Mouse (Mus musculus) retina, adult 2 months (tissue): ENCODE measurements around the gene Ptk7.
A peak's percentile ranks its signal among the peaks of the same experiment; 100 is the strongest.
"Not testable (repeated sequence)": the region's sequence is repeated elsewhere in the genome, so short reads cannot be mapped to it uniquely, and the experiment has no call there.

Experiments used
- DNase-seq: peaks from one replicate; pipeline ENCODE4 v3.0.0-alpha.2; 2012; ENCODE audit warnings: low read depth, low spot score

Ptk7 gene

DNA sequence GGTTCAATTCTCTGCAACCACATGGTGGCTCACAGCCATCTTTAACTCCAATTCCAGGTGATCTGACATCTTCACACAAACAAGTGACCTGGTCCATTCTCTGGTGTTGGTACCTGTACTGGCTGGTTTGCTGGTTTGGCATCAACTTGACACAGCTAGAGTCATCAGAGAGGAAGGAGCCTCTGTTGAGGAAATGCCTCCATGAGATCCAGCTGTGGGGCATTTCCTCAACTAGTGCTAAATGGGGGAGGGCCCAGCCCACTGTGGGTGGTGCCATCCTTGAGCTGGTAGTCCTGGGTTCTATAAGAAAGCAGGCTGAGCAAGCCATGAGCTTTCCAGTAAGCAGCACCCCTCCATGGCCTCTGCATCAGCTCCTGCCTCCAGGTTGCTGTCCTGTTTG lies 72.0 kb downstream of the Ptk7 start:
- DNase-seq = not testable (repeated sequence)

DNA sequence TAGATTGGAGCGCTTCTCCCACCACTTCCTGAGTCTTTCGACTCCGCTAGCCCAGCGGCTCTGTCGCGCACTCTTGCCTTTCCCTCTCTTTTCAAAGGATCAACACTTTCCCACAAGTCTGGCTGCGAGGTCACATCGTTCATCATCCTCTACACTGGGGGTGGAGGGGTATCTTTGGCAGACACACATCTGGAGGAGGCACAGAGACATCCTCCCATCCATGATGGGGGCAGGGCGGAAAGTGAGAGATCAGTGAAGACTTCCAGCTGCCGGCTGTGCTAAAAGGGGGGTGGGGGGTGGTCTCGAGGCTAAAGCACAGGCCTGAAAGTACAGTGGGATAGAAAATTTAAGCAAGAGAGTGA lies 72.7 kb downstream of the Ptk7 start:
- DNase-seq = no peak

GRCm38 (mm10) chr17:46555673-46556583 lies 73.4 kb downstream of the Ptk7 start, which contains the start of gene Srf:
Srf (minus strand) TSS chr17:46556175.
- peak; percentile 86 for DNase-seq

GRCm38 (mm10) chr17:46554977-46555672 lies 74.2 kb downstream of the Ptk7 start:
- no peak for DNase-seq

DNA sequence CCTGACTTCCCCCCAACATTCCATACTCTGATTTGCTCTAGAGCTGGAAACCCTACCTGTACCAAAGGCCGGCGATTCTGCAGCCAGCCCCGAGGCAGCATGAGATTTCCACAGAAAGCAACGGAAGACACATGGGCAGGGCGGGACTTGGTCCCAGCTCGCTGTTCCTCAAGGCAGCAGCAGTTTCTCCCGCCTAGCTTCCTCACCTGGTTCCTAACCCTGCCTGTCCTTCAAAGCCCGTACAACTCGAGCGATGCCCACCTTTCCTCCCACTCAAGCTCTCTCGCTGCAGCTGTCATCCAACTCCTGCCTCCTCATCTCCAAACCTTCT lies 74.7 kb downstream of the Ptk7 start:
- no peak for DNase-seq

DNA sequence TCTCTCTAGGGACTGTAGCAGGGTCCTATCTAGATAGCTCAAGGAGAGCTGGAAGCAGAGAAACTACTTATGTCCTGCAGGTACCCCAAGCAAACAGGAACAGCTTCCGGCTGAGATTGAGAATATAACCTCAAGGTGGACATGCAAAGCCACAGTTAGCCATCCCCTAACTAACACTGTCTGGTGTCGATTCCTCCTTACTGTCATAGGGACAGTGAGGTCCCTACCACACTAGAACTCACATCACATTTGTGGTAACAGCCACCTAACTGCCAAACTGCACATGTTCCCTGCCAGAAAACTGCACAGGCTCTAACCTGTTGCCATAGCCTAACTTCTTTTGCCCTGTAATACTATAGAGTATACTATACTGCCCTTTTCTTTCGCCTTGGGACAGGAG lies 75.4 kb downstream of the Ptk7 start:
- DNase-seq = no peak

DNA sequence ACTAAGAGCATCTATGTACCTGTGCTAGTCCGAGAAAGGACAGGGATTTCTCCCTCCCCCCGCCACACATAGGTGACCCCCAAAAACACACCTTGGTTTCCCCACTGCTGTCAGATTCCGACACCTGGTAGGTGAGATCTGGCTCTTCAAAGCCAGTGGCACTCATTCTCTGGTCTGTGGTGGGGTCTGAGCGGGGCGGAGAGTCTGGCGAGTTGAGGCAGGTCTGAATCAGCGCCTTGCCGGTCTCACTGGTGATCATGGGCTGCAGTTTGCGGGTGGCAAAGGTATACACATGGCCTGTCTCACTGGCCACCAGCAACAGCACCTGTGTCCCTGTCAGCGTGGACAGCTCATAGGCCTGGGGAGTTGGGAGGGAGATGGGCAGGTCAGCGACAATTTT lies 75.8 kb downstream of the Ptk7 start:
- no peak for DNase-seq

- DNase-seq = peak; percentile 83
Observed at GRCm38 (mm10) chr17:46552841-46553423, 76.4 kb downstream of the Ptk7 start.

DNA sequence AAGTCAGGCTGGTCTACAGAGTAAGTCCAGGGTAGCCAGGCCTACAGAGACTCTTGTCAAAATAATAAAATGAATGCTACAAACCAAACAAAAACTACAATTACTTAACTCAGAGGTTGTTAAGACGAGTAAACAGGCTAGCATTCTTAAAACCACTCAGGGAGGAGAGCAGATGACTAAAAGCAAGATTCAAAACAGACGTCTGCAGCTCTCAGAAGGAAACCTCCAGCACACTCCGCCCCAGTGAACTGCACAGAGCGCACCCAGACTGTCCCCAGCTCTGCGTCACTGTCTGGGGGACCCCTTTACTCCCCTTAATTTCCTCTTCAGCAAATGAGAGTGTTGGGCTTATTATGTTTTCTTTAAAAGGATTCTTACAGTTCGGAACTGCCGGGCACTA lies 77.2 kb downstream of the Ptk7 start:
- DNase-seq = no peak

DNA sequence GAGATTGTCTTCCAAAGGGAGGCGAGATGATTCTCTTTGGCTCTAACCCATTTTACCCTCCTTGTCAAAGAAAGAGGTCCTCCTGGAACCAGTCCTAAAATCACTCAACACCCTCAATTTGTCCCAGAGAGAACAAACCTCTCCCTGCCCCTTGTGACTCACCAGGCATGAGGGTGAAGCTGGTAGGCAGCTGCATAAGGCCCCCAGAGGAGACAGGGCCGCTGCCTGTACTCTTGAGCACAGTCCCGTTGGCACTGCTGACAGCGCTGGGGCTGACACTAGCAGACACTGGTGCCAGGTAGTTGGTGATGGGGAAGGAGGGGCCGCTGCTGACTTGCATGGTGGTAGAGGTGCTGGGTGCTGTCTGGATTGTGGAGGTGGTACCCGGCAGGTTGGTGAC lies 77.9 kb downstream of the Ptk7 start:
- no peak for DNase-seq

- DNase-seq = no peak
Observed at GRCm38 (mm10) chr17:46550904-46551303, 78.4 kb downstream of the Ptk7 start.

- no peak for DNase-seq
Observed at GRCm38 (mm10) chr17:46549642-46550041, 79.7 kb downstream of the Ptk7 start.

DNA sequence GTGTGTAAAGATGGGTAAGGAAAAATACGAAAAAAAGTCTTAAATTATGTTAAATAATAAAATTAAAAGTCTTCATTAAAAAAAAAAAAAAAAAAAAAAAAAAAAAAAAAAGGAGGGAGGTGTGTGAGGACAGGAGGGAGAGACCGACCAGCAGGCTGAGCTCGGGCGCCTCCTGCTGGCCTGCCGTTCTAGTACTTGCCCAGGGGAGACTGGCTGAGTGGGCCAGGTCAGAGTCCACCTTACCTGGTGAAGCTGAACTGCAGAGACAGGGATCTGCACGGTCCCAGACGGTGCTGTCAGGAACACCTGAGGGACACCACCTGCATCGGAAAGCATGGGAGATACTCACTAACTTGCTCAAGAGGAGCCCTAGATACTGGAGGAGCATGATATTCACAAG lies 80.1 kb downstream of the Ptk7 start:
- DNase-seq = no peak

- DNase-seq = no peak
Observed at GRCm38 (mm10) chr17:46548741-46549140, 80.6 kb downstream of the Ptk7 start.

- no peak for DNase-seq
Observed at GRCm38 (mm10) chr17:46547923-46548322, 81.4 kb downstream of the Ptk7 start.

- DNase-seq = no peak
Observed at GRCm38 (mm10) chr17:46546995-46547394, 82.3 kb downstream of the Ptk7 start.

GRCm38 (mm10) chr17:46546591-46546990 lies 82.7 kb downstream of the Ptk7 start:
- no peak for DNase-seq

- peak; percentile 75 for DNase-seq
Observed at GRCm38 (mm10) chr17:46545813-46546564, 83.3 kb downstream of the Ptk7 start, which contains the start of gene Cul9. Cul9 (minus strand) TSS chr17:46546388.

DNA sequence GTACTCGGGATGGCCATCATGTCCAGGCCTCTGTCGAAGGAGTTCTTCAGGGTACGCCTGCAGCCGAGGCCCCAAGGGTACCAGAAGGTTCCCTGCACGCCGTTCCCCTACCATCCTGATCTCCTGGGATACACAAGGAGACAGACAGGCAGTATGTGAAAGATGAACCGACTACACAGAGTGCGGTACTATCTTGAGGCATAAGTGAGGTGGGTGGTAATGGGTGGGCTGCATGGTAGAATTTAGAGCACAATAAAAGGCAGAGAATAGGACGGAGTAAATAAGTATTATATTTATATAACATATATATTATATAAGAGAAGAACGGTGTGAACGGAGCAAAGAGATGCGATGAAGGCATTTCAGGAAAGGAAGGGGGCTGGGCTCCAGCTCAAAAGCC lies 85.6 kb downstream of the Ptk7 start:
- DNase-seq = no peak

GRCm38 (mm10) chr17:46525579-46526307 lies 103.6 kb downstream of the Ptk7 start:
- peak; percentile 50 for DNase-seq

- no peak for DNase-seq
Observed at GRCm38 (mm10) chr17:46525065-46525464, 104.2 kb downstream of the Ptk7 start.
